Mouse (Mus musculus) Patski (cell line): ENCODE results near the gene Trib2. TPM values are rescaled to one million over a fixed set of nuclear protein-coding genes. Genes with fewer than 3 reads are reported as not detected.

Experiments
- ATAC-seq: fragments of 100-300 bp; one replicate; pipeline ENCODE4 v1.8.0; 2021
- CTCF ChIA-PET: fragments of 350-600 bp; sonication (Branson Sonifier 250); formaldehyde crosslinking; loops from one replicate; lab custom pipeline; 2022; ENCODE audit warnings: inconsistent platforms; lab: Charles Lee
- POLR2A ChIA-PET: fragments of 350-600 bp; sonication (Branson Sonifier 250); formaldehyde crosslinking; loops from one replicate; lab custom pipeline; 2022; ENCODE audit warnings: antibody characterized with exemption, inconsistent platforms; lab: Charles Lee
- DNase-seq: peaks from one replicate; pipeline ENCODE4 v3.0.0-alpha.2; 2011; ENCODE audit warnings: low read depth, low spot score
- H3K27me3 ChIP-seq: fragments of 371-371 bp; one replicate; pipeline ENCODE4 v1.5.1; 2021
- CTCF ChIP-seq: fragments of 100-300 bp; IDR thresholded peaks from one replicate; pipeline ENCODE4 v1.5.1; 2021
- in situ Hi-C: fragments of 300-500 bp; cut with MboI; formaldehyde crosslinking; loops from 3 replicates; pipeline ENCODE4 v1.11.1; 2018; ENCODE audit warnings: low pct_unique_long_range_greater_than_20kb, mixed read lengths
- polyA plus RNA-seq: library from polyadenylated mRNA; unstranded; gene quantifications from one replicate; pipeline ENCODE4 v1.2.3, GENCODE M21; 2021

The Trib2 gene
- 10.2 TPM for polyA plus RNA-seq

- H3K27me3 ChIP-seq, result no peaks in the 10 kb centered on the region
- CTCF ChIA-PET, result interaction anchor here (0.7 to 2.5 kb wide), 9 partner anchors 11 to 511 kb away, joined by 3 to 9 read pairs (median 3); no protein-coding TSS in a partner anchor
- peak; percentile 84 for ATAC-seq
- DNase-seq, result no peak
- POLR2A ChIA-PET, result interaction anchor here (0.6 kb wide), 2 partner anchors 159 to 615 kb away, joined by 4 to 5 read pairs; no protein-coding TSS in a partner anchor
- in situ Hi-C loops, result loop anchor here (5.0 to 10.0 kb wide), 5 partner anchors 191 to 716 kb away; no protein-coding TSS in a partner anchor
- TF ChIP-seq CTCF, result no peak
Observed at GRCm38 (mm10) chr12:15816740-15817178, at the start of gene Trib2. Gene Trib2 (minus strand): TSS chr12:15816922.

GRCm38 (mm10) chr12:15858005-15858404 is 41.3 kb upstream of the Trib2 start:
- DNase-seq (no peak), ATAC-seq (no peak)
- in situ Hi-C loops, result no loop called here
- CTCF ChIA-PET, result interaction anchor here (1.2 kb wide), 1 partner anchor 17 kb away, joined by 3 read pairs; no protein-coding TSS in a partner anchor
- H3K27me3 ChIP-seq, result no peaks in the 10 kb centered on the region
- TF ChIP-seq CTCF, result no peak
- POLR2A ChIA-PET, result interaction anchor here (0.7 kb wide), 1 partner anchor 41 kb away, joined by 3 read pairs; no protein-coding TSS in a partner anchor

GRCm38 (mm10) chr12:15855891-15856290 is 39.2 kb upstream of the Trib2 start:
- ATAC-seq (no peak), DNase-seq (no peak)
- POLR2A ChIA-PET, result no interaction called here
- no peaks in the 10 kb centered on the region for H3K27me3 ChIP-seq
- in situ Hi-C loops, result no loop called here
- CTCF ChIA-PET, result no interaction called here
- no peak for TF ChIP-seq CTCF

GRCm38 (mm10) chr12:15852781-15853180 is 36.1 kb upstream of the Trib2 start:
- POLR2A ChIA-PET, result interaction anchor here (0.6 kb wide), 1 partner anchor 565 kb away, joined by 3 read pairs; no protein-coding TSS in a partner anchor
- ATAC-seq, result no peak
- CTCF ChIA-PET, result interaction anchor here (1.2 kb wide), 1 partner anchor 15 kb away, joined by 3 read pairs; no protein-coding TSS in a partner anchor

DNA sequence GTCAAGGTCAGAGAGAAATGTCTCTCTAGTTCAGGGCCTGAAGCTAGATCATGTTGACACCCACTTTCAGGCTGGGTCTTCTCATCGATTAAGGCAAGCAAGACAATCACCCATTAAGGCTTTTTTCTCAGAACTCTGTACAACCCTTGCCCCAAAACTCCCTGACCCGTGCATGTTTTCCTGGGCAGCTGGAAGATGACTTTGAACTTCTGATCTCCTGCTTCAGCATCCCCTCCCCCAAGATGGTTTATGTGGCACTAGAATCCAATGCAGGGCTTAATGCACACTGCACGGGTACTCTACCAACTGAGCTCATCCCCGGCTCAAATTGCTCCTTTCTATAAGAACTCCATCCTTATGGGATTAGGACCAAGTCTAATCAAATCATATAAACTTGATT is 35.3 kb upstream of the Trib2 start:
- in situ Hi-C loops, result no loop called here
- no peak for DNase-seq
- no peak for ATAC-seq
- TF ChIP-seq CTCF, result no peak
- no peaks in the 10 kb centered on the region for H3K27me3 ChIP-seq
- POLR2A ChIA-PET, result no interaction called here
- CTCF ChIA-PET, result no interaction called here

More at GRCm38 (mm10) chr12:15852781-15853180, 36.1 kb upstream of the Trib2 start:
- TF ChIP-seq CTCF, result no peak
- no peak for DNase-seq
- H3K27me3 ChIP-seq, result no peaks in the 10 kb centered on the region
- in situ Hi-C loops, result no loop called here

DNA sequence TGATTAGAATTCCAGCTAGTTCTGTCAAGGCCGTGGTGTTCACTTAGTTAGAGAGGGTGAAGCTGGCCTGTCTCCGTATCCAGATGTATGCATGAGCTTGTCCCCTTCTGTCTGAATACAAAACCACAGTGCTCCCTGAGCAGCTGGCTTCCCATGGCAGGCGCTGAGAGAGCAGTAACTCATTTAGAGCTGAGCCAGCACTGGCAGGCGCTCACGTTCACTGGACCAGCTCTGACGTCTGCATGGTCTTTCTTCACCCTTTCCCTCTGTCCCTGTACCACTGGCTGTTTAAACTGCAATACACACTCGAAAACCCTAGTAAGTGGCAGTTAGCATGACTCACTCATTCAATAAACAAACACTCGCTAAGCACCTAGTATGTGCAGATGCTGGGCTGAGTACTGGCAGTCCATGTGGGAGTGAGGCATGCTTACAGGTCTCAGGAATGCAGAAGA is 33.7 kb upstream of the Trib2 start:
- no peak for DNase-seq

GRCm38 (mm10) chr12:15849861-15850294 is 33.2 kb upstream of the Trib2 start:
- CTCF ChIA-PET, result interaction anchor here (0.7 kb wide), 1 partner anchor 17 kb away, joined by 3 read pairs; no protein-coding TSS in a partner anchor
- no peak for DNase-seq
- TF ChIP-seq CTCF, result no peak
- ATAC-seq, result peak; percentile 66
- in situ Hi-C loops, result no loop called here
- H3K27me3 ChIP-seq, result no peaks in the 10 kb centered on the region
- POLR2A ChIA-PET, result no interaction called here

More for the DNA sequence above, 33.7 kb upstream of the Trib2 start:
- ATAC-seq, result peak; percentile 36
- no peak for TF ChIP-seq CTCF
- no peaks in the 10 kb centered on the region for H3K27me3 ChIP-seq
- in situ Hi-C loops, result no loop called here
- CTCF ChIA-PET, result interaction anchor here (0.7 kb wide), 1 partner anchor 17 kb away, joined by 3 read pairs; no protein-coding TSS in a partner anchor
- POLR2A ChIA-PET, result interaction anchor here (0.6 kb wide), 1 partner anchor 132 kb away, joined by 3 read pairs; no protein-coding TSS in a partner anchor

GRCm38 (mm10) chr12:15848391-15848790 is 31.7 kb upstream of the Trib2 start:
- ChIA-PET CTCF (no interaction called here), POLR2A (no interaction called here)
- ATAC-seq, result no peak
- DNase-seq, result no peak
- H3K27me3 ChIP-seq, result no peaks in the 10 kb centered on the region
- in situ Hi-C loops, result no loop called here
- TF ChIP-seq CTCF, result no peak

DNA sequence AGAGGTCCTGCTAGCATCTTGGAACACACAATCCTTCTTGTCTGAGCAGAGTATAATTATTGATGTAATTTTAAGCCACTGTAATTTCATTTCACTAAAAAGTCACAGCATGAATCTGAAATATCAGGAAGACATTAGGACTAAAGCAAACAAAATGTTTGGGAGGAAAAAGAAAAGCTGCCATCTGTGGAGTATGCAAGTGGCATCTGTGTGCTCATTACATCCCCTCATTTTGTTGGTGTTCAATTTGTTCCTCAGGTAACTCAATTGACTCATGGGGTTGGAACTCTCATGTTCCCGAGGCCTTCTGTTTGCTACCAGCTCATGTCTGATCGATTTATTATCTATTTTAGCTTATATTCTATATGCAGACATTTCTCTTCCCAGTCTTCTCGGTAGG is 28.0 kb upstream of the Trib2 start:
- in situ Hi-C loops, result no loop called here
- DNase-seq, result no peak
- no peaks in the 10 kb centered on the region for H3K27me3 ChIP-seq
- no peak for ATAC-seq
- CTCF ChIA-PET, result no interaction called here
- POLR2A ChIA-PET, result no interaction called here
- no peak for TF ChIP-seq CTCF

- ATAC-seq (no peak), DNase-seq (no peak)
- ChIA-PET POLR2A (no interaction called here), CTCF (no interaction called here)
- no peaks in the 10 kb centered on the region for H3K27me3 ChIP-seq
- in situ Hi-C loops, result no loop called here
- TF ChIP-seq CTCF, result no peak
Observed at GRCm38 (mm10) chr12:15840864-15841557, 24.3 kb upstream of the Trib2 start.
